Mouse (Mus musculus): Measurements from ENCODE around the gene Egr2.

Egr2 gene

GRCm38 (mm10) chr10:67535256-67535655, at the start of gene Egr2:
Egr2 (plus strand) TSS chr10:67535475.
- DNase-seq (ENCODE audit: inconsistent ontology term), result peak; percentile 59

DNA sequence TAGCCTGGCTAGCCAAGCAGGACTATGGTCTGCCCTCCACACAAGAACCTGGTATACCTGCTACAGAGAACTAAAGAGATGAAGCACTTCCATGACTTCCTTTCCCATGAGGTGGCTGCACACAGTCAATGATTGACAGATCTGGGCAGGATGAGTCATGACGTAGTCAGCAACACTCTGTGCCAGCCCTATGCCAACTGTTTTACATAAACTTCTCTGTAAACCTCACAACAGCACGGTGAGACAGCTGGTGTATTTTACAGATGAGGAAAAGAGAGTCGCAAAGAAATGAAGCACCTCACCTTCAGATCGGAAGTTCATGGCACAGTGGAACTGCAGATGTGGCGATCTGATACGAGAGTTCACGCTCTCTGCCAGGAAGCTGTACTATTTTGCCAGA, 47.8 kb upstream of the Egr2 start:
- peak; percentile 53 for DNase-seq (ENCODE audit: inconsistent ontology term)

- DNase-seq (ENCODE audit: inconsistent ontology term), result no peak
Observed at GRCm38 (mm10) chr10:67489836-67490235, 45.4 kb upstream of the Egr2 start.

GRCm38 (mm10) chr10:67490632-67491031, 44.6 kb upstream of the Egr2 start:
- no peak for DNase-seq (ENCODE audit: inconsistent ontology term)

DNA sequence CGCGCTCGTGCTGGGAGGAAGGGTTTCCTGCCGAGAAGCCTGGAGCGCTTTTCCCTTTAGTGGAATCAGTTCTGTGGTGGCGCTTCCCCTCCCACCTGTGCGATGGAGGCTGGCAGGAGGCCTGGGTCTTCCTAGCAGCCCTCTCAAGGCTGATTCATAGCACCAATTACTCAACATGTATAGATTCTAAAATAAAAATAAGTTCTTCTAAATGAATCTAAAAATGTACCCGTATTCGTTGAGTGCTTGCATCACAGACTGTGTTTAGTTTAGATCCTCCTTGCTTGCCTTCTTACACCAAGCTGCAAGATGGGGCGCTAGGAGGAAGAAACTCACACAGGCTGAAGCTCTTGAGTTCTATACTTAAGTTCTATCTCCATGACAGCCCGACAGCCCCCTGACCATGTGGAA, 43.1 kb upstream of the Egr2 start:
- DNase-seq (ENCODE audit: inconsistent ontology term), result no peak

GRCm38 (mm10) chr10:67493556-67493955, 41.7 kb upstream of the Egr2 start:
- no peak for DNase-seq (ENCODE audit: inconsistent ontology term)

GRCm38 (mm10) chr10:67497144-67497892, 38.0 kb upstream of the Egr2 start:
- DNase-seq (ENCODE audit: inconsistent ontology term), result no peak

- no peak for DNase-seq (ENCODE audit: inconsistent ontology term)
Observed at GRCm38 (mm10) chr10:67497951-67498350, 37.3 kb upstream of the Egr2 start.

GRCm38 (mm10) chr10:67503320-67503995, 31.8 kb upstream of the Egr2 start:
- DNase-seq (ENCODE audit: inconsistent ontology term), result no peak

DNA sequence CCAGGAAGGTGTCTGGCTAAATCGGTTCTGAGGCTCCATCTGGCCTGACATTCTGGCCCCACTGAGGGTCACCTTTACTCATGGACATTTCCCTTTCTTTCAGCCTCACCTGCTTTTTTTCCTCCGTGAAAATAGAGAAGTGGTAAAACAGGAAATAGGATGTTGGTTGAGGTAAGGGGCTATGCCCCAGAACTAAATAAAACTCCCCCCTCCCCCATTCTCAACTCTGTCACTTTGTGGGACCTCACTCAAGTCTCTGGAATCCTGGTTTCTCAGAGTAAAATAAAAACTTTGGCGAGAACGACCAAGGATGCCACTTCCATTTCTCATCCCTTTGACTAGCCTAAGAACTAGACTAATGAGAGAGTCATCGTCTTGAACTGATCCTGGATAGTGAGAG, 31.2 kb upstream of the Egr2 start:
- DNase-seq (ENCODE audit: inconsistent ontology term), result no peak

GRCm38 (mm10) chr10:67505248-67505647, 30.0 kb upstream of the Egr2 start:
- DNase-seq (ENCODE audit: inconsistent ontology term), result no peak

- no peak for DNase-seq (ENCODE audit: inconsistent ontology term)
Observed at GRCm38 (mm10) chr10:67512211-67512610, 23.1 kb upstream of the Egr2 start.

- no peak for DNase-seq (ENCODE audit: inconsistent ontology term)
Observed at GRCm38 (mm10) chr10:67512871-67513270, 22.4 kb upstream of the Egr2 start.

GRCm38 (mm10) chr10:67518733-67519132, 16.5 kb upstream of the Egr2 start:
- DNase-seq (ENCODE audit: inconsistent ontology term), result no peak

GRCm38 (mm10) chr10:67524130-67524529, 11.1 kb upstream of the Egr2 start:
- no peak for DNase-seq (ENCODE audit: inconsistent ontology term)

DNA sequence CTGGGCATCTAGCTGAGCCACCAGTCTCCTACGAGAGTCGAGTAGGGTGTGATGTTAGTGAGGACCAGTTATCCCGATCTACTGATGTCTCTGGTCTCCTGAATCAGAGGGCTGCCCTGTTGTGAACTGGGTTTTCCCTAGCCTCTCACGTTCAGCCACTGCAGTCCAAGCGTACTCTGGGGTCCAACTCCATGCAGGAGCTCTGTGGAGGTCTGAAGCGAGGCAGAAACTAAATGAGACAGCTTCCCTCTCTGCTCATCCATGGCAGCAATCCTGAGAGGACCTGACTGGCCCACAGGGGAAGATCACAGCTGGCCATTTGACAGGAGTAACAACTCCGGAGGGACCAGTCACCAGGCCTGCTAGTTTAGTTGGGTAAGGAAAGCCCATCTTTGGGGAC, 10.6 kb upstream of the Egr2 start:
- DNase-seq (ENCODE audit: inconsistent ontology term), result no peak

DNA sequence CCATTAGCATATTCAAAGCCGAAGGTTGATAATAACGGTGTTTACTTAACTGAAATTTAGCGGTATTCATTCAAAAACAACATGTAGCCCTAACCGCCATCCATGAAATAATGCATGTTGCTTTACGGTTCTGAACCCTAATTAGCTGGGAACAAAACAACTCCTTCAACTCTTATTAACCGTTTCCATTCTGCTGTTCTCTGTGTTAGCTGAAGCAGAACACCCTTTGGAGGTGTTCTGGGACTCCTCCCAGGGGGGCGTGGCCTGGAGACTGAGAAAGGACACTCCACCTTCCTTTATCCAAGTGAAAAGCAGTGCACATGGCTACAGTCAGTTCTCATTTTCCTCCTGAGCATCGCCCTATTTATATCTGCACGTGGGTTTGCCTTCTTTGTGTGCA, 8.8 kb upstream of the Egr2 start:
- no peak for DNase-seq (ENCODE audit: inconsistent ontology term)

DNA sequence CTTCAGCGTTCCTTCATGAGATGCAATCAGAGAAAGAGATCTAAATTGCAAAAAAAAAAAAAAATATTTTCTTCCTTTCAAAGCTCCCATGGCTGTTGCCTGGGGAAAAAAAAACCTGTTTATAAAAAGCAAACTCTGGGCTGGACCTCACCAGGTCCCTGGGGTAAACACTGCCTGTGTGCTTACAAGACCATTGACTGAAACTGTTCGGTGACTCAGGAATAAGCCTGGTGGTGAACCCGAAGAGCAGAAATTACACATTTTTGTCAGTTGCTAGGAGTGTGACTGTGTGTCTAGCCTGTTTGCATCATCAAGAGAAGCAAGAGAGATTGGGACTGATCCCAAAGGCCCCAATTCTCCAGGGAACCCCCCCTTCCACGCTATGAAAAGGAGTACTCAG, 5.5 kb upstream of the Egr2 start:
- DNase-seq (ENCODE audit: inconsistent ontology term), result no peak

GRCm38 (mm10) chr10:67535972-67536371, 697 bp downstream of the Egr2 start:
- peak; percentile 89 for DNase-seq (ENCODE audit: inconsistent ontology term)

DNA sequence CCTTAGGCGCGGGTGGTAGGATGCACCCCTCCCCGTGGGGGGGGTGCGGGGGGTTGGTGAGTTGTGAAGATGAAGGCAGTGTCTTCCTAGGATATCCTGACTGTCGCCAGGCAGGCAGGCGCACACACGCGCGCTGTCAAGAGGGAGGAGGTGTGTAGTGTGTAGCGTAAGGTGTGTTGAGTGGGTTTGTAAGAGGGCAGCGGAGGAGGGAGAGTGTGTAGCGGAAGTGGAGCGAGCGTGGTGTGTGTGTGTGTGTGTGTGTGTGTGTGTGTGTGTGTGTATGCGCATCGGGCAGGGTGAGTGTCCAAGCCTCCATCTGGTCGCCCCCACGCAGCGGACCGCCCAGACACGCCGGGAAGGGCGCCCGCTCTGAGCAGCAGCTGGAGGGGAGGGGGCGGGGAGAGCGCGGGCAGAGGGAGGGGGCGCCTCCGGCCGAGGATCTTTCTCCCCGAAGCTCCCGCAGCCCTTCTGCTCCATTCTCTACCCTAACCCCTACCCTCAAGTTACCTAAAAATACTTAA, 1.4 kb downstream of the Egr2 start:
- DNase-seq (ENCODE audit: inconsistent ontology term), result peak; percentile 70

DNA sequence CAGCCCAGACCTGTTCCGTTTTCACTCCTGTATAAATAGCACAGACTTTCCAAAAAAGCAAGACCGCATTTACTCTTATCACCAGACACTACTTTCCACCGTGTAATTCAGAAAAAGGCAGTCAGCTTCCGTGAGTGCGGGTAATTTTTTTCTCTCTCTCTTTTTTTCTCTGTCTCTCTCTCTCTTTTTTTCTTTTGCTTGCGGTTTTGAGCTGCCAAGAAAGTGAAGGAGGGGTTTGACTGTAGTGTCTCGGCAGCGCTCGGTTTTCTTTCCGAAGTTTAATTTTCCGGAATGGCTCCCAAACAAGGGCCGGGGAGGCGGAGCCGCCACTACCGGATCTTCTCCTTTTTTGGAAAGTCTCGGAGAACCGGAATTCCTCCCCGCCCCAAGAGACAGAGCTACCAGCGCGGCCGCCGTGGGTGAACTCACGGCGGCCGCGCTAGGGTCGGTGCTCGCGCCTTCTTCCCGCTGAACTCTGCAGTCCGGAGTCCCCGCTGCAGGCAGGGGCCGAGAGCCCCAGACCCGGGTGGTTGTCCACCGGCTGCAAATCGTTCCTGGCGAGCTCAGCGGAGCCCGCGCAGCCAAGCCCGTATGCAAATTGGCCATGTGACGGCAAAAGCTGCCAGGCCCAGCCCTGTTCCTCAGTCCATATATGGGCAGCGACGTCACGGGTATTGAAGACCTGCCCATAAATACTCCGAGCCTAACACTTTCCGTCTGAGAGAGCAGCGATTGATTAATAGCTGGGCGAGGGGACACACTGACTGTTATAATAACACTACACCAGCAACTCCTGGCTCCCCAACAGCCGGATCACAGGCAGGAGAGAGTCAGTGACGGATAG, 2.1 kb downstream of the Egr2 start:
- peak; percentile 98 for DNase-seq (ENCODE audit: inconsistent ontology term)

DNA sequence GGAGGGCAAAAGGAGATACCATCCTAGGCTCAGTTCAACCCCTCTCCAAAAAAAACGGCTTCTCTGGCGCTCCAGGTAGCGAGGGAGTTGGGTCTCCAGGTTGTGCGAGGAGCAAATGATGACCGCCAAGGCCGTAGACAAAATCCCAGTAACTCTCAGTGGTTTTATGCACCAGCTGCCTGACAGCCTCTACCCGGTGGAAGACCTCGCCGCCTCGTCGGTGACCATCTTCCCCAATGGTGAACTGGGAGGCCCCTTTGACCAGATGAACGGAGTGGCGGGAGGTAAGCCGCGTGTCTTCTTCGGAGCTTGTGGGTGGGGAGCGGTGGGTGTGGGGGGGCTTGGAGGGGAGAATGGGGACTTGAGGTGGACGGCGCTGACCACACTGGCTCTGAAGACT, 2.8 kb downstream of the Egr2 start:
- peak; percentile 57 for DNase-seq (ENCODE audit: inconsistent ontology term)
